Mouse (Mus musculus) liver, embryonic 16.5 days (tissue): Measurements from ENCODE around the gene Ccdc96. TPM values are rescaled to one million over a fixed set of nuclear protein-coding genes. Genes with fewer than 3 reads are reported as not detected.

Source experiments
- polyA plus RNA-seq: library from polyadenylated mRNA; unstranded; fragments of >200 nt; fragmentation: Nextera tagmentation; extraction: Ambion mirVana; gene quantifications from 2 replicates; pipeline ENCODE4 v1.2.1, GENCODE M21; 2015

The Ccdc96 gene
- polyA plus RNA-seq, 1 experiment from 2014 or later: 0.07 TPM

Other genes starting within 250 kb of the Ccdc96 start
- gene Sorcs2, start 86.4 kb upstream of the Ccdc96 start, polyA plus RNA-seq: 0.76 and 0.99 TPM in 2 replicates
- gene Grpel1, start 19.6 kb upstream of the Ccdc96 start, polyA plus RNA-seq: 35.1 and 36.7 TPM in 2 replicates
- 0.79 and 1.0 TPM in 2 replicates for gene Tada2b, start 303 bp upstream of the Ccdc96 start, polyA plus RNA-seq
- 8.1 and 9.3 TPM in 2 replicates for gene Tbc1d14, start 108.7 kb downstream of the Ccdc96 start, polyA plus RNA-seq
- gene D5Ertd579e, start 211.4 kb downstream of the Ccdc96 start, polyA plus RNA-seq: 22.6 and 23.2 TPM in 2 replicates